Mouse (Mus musculus) kidney, embryonic 15.5 days (tissue): ENCODE measurements around the gene Nrip1. TPM values are rescaled to one million over a fixed set of nuclear protein-coding genes. Genes with fewer than 3 reads are reported as not detected.

Source experiments
- ATAC-seq: fragments of 200-750 bp; cut with Nextera tagmentation; replicated peaks from 2 replicates; pipeline ENCODE4 v1.8.0; 2017; ENCODE audit warnings: moderate TSS enrichment; ENCODE audit not compliant: low FRiP score
- H3K27ac ChIP-seq: fragments of 300-500 bp; sonication (generic); 2 replicates; pipeline ENCODE4 v1.5.1; 2015; ENCODE audit warnings: mild to moderate bottlenecking, inconsistent platforms
- H3K27me3 ChIP-seq: fragments of 300-500 bp; sonication (generic); 2 replicates; pipeline ENCODE4 v1.6.1; 2015; ENCODE audit warnings: inconsistent platforms
- H3K36me3 ChIP-seq: fragments of 300-500 bp; sonication (generic); 2 replicates; pipeline ENCODE4 v1.6.1; 2015; ENCODE audit warnings: inconsistent platforms
- H3K4me1 ChIP-seq: fragments of 300-500 bp; sonication (generic); 2 replicates; pipeline ENCODE4 v1.6.1; 2015; ENCODE audit warnings: inconsistent platforms
- H3K4me2 ChIP-seq: fragments of 300-500 bp; sonication (generic); 2 replicates; pipeline ENCODE4 v1.6.1; 2015; ENCODE audit warnings: moderate library complexity, mild to moderate bottlenecking, inconsistent platforms
- H3K4me3 ChIP-seq: fragments of 300-500 bp; sonication (generic); replicated peaks from 2 replicates; pipeline ENCODE4 v1.5.1; 2015; ENCODE audit warnings: mild to moderate bottlenecking, inconsistent platforms
- H3K9ac ChIP-seq: fragments of 300-500 bp; sonication (generic); 2 replicates; pipeline ENCODE4 v1.6.1; 2015; ENCODE audit warnings: mild to moderate bottlenecking, inconsistent platforms
- H3K9me3 ChIP-seq: fragments of 300-500 bp; sonication (generic); replicated peaks from 2 replicates; pipeline ENCODE4 v1.6.1; 2016; ENCODE audit warnings: inconsistent platforms
- WGBS: fragments of 180-500 bp; shearing (Covaris S2); methylation state at CpG from one replicate; pipeline ENCODE4 v1.1.7; 2015; ENCODE audit warnings: mixed read lengths; 5-methylcytosine and 5-hydroxymethylcytosine counted together
- polyA plus RNA-seq: library from polyadenylated mRNA; unstranded; fragments of >200 nt; fragmentation: Nextera tagmentation; extraction: Ambion mirVana; gene quantifications from 2 replicates; pipeline ENCODE4 v1.2.1, GENCODE M21; 2015

The Nrip1 gene
- polyA plus RNA-seq, 1 experiment from 2014 or later = 55.0 TPM

DNA sequence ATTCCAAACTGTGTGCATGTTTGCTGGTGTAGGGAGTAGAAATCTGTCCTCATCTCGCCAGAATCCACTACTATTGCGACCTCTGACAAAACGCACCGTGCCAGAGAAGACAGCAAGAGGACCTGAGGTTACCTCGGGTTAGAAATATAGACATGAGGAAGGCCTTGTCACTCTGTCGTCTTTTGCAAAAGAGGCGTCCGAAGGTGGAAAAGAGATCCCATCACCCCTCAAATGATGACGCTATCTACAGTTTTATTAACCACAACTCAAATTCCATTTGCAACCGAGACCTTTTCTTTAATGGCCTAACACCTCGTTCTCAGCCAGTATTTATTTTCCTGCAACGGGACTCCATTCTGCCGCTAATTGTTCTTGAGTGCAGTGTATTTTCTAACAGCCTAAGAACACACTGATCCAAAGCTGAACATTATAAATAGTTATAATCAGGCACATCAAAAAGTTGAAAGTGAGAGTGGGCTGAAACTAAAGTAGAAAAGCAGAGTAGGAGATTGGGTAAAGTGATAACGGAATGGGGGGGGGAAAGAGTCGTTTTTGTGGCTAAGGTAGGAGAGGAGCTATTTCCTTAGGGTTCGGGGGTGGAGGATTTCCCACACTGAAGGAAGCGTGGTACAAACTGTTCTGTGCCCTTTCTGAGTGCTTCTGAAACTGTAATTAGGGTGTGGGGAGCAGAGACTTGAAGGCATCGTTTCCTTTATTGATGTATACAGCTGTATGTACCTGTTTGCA is 124.1 kb downstream of the Nrip1 start:
- Histone ChIP-seq H3K9me3 (no peaks in the 10 kb centered on the region), H3K4me2 (no peak overlapping the region), H3K27ac (no peak overlapping the region), H3K36me3 (no peaks in the 10 kb centered on the region), H3K4me3 (no peak overlapping the region), H3K4me1 (no peaks in the 10 kb centered on the region), H3K27me3 (no peaks in the 10 kb centered on the region), H3K9ac (no peak overlapping the region)
- no peak for ATAC-seq
- 67% methylated on average over 18 of the region's 18 CpGs for WGBS

DNA sequence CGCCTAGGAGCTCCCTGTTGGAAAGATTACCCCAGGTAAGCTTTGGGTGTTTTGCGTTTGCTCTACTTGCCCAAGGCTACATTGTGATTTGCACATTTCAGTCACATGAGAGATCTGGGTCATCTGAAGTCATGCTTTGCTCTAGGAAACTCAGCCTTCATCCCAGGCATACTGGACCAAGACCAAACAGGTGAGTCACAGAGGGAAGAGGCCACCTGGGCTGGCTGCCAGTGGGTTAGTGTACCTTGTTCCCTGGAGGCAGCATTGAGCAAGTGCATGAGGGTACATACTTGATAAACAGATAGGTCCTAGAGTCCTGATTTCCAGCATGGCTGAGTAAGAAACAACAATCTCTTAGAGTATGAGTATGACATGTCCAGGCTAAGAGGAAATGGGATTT is 130.8 kb downstream of the Nrip1 start:
- no peak overlapping the region for H3K4me2 ChIP-seq
- H3K9ac ChIP-seq = no peak overlapping the region
- no peak overlapping the region for H3K27ac ChIP-seq
- H3K4me1 ChIP-seq = 0 out of 2 replicates have a peak, but pooled peaks cover 3% of the 10 kb centered on the region
- H3K9me3 ChIP-seq = no peaks in the 10 kb centered on the region
- H3K36me3 ChIP-seq = no peaks in the 10 kb centered on the region
- H3K27me3 ChIP-seq = no peaks in the 10 kb centered on the region
- ATAC-seq = no peak
- H3K4me3 ChIP-seq = no peak overlapping the region
- WGBS = 86% methylated on average over 2 of the region's 2 CpGs

GRCm38 (mm10) chr16:76241266-76241665 is 132.4 kb downstream of the Nrip1 start:
- no peak overlapping the region for H3K27ac ChIP-seq
- WGBS = 63% methylated on average over 4 of the region's 4 CpGs
- no peaks in the 10 kb centered on the region for H3K36me3 ChIP-seq
- H3K4me1 ChIP-seq = 0 out of 2 replicates have a peak, but pooled peaks cover 3% of the 10 kb centered on the region
- no peaks in the 10 kb centered on the region for H3K27me3 ChIP-seq
- no peak overlapping the region for H3K4me2 ChIP-seq
- no peak for ATAC-seq
- H3K9me3 ChIP-seq = no peaks in the 10 kb centered on the region
- no peak overlapping the region for H3K4me3 ChIP-seq
- no peak overlapping the region for H3K9ac ChIP-seq

GRCm38 (mm10) chr16:76239353-76239752 is 134.3 kb downstream of the Nrip1 start:
- WGBS = 43% methylated on average over 8 of the region's 8 CpGs
- no peak overlapping the region for H3K4me2 ChIP-seq
- peak; percentile 95 for ATAC-seq

DNA sequence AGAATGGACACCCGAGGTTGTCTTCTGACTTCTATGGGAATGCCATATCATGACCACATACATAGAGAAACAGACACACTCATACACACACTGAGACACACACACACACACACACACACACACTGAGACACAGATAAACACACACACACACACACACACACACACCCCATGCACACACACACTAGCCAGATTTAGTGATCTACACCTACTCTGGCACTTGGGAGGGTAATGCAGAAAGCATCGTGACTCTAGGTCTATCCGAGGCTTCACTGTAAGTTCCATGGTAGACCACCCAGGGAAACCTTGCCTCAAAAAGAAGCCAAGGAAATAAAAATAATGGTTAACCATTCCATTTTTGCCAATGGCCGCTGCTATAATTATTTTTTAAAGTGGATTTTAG is 134.8 kb downstream of the Nrip1 start:
- Histone ChIP-seq H3K4me3 (no peak overlapping the region), H3K9me3 (no peaks in the 10 kb centered on the region), H3K9ac (no peak overlapping the region), H3K36me3 (no peaks in the 10 kb centered on the region), H3K4me1 (0 out of 2 replicates have a peak, but pooled peaks cover 3% of the 10 kb centered on the region), H3K4me2 (no peak overlapping the region), H3K27ac (peak overlapping the region; percentile 54), H3K27me3 (no peaks in the 10 kb centered on the region)
- ATAC-seq = peak; percentile 63
- WGBS = 77% methylated on average over 4 of the region's 4 CpGs

More at GRCm38 (mm10) chr16:76239353-76239752, 134.3 kb downstream of the Nrip1 start:
- H3K9me3 ChIP-seq = no peaks in the 10 kb centered on the region
- no peaks in the 10 kb centered on the region for H3K36me3 ChIP-seq
- no peak overlapping the region for H3K4me3 ChIP-seq
- H3K9ac ChIP-seq = no peak overlapping the region
- H3K27ac ChIP-seq = no peak overlapping the region
- 0 out of 2 replicates have a peak, but pooled peaks cover 3% of the 10 kb centered on the region for H3K4me1 ChIP-seq
- no peaks in the 10 kb centered on the region for H3K27me3 ChIP-seq
